Mouse (Mus musculus) cerebellum, adult 9-11 months (tissue): ENCODE measurements around the gene Pwwp2b.
A peak's percentile ranks its signal among the peaks of the same experiment; 100 is the strongest.

Experiments used
- DNase-seq: peaks from one replicate; pipeline ENCODE4 v3.0.0; 2022

Gene Pwwp2b

GRCm38 (mm10) chr7:139247881-139248614 is at the start of gene Pwwp2b:
Gene Pwwp2b (plus strand): TSS chr7:139248482.
- peak; percentile 78 for DNase-seq

DNA sequence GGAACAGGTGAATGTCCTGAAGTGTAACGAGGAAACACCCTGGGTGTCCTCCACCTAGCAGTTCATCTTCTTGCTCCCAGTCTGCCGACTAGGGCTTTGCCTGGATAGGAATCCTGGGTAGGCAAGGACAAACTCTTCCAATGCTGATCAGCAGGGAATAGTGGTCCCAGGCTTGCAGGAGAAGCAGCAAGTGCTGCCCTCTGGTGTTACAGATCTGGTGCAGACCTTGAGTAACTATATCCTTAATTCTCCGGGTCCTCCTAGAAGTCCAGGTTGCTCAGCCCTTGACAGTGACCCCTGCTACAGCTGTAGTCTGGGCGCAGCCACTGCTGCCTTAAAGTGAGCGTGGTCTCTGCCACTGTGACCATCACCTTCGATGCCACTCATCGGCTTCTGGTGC is 48.2 kb upstream of the Pwwp2b start:
- peak; percentile 65 for DNase-seq

GRCm38 (mm10) chr7:139201209-139201608 is 47.1 kb upstream of the Pwwp2b start:
- no peak for DNase-seq

GRCm38 (mm10) chr7:139208023-139208772 is 40.1 kb upstream of the Pwwp2b start:
- DNase-seq = peak; percentile 44

GRCm38 (mm10) chr7:139208773-139209095 is 39.5 kb upstream of the Pwwp2b start:
- no peak for DNase-seq

DNA sequence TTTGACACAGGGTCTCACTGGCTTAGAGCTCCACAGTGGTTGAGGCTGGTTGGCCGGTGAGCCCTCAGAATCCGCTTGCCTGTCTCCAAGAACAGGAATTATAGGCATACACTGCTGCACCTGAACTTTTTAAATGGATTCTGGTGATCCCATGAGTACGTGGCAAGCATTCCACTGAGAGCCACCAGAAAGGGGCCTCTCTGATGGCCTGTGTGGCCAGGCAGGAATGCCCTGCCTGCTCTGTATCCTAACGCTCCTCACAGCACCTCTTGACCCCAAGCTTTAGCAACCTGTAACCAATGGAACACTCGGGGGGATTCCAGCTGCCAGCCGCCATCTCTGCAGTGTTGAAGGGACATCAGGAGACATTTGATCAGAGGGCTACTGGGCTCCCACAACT is 36.5 kb upstream of the Pwwp2b start:
- peak; percentile 41 for DNase-seq

DNA sequence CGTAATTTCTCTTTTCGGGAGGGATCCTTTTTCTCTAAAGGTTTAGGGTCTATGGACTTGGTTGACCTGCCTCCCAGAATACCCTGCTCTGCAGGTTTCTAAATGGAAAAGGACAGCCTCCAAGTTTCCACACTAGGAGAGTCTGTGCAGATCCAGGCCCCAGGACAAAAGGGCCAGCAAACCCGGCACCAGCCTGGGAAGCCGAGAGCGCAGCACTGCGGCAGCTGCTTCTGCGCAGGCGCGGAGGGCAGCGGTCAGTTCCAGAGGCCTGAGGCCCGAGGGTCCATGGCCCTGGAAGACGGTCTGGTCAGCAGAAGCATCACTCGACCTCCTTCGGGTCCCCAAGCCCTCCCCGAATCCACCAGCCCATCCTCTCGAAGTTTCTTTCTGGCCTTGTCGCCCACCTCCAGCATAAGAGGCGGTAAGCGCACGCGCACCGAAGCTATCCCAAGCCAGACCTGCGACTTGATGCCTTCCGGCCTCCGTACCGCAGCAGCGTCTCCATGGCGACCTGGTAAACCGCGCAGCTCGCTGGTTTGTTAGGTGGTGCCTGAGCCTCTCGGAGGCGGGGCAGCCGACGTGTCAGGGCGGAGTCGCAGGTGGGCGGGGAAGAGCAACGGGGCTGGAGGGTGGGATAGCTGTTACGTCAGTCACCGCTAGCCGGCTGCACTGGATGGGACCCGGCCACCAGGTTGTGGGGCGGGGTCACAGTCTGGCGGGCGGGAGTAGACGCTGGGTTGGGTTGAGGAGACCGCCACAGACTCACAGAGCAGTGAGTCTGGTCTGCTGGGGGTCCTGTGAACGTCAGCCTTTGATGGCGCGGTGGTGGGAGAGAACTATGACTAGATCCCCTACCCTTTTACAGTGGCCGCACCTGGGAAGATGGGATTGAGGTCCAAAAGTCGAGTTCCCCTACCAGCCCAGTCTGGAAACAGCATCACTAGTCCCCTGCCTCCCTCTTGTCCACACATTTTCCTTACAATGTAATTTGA is 35.2 kb upstream of the Pwwp2b start, which contains the start of the genes Lrrc27 and Stk32c:
Gene Lrrc27, plus strand, starts transcription at position 235 of the 992 bp plus-strand sequence.
Gene Stk32c, minus strand, starts transcription at position 554 of the 992 bp plus-strand sequence.
- peak; percentile 99 for DNase-seq

DNA sequence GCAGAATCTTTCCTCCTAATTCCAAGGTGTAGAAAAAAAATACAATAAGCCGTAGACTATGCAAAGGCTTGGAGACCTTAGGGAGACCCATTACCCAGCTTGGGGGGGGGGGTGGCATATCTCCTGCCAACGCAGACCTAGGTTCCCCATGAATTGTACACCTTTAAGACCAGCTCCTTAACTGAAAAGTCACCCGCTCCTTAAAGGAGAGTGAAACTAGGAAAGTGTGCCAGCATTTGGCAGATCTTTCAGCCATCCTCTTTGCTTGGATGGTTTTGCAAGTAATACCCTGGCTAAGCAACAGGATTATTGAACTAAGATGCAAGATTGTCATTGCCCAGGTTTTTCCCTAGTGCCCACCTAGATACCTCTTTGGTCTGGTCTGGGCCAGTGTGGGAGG is 34.5 kb upstream of the Pwwp2b start:
- peak; percentile 52 for DNase-seq

DNA sequence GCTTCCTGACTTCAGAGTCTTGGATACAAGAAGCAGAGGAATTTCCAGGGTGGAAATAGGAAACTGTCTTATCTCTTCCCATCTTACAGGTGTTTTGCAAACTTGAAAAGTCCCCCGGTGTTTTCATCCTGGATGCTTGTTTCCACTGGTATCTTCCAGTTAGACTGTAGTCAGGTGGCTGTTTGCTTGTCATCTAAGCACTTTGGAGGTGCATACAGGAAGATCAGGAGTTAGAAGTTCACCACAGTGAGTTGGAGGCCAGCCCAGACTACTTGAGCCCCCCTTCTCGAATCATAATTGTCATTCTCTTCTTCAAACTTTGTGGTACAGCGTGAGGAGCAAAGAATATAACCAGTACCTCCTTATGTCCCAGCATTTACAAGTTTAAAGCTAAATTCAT is 34.1 kb upstream of the Pwwp2b start:
- DNase-seq = peak; percentile 43

DNA sequence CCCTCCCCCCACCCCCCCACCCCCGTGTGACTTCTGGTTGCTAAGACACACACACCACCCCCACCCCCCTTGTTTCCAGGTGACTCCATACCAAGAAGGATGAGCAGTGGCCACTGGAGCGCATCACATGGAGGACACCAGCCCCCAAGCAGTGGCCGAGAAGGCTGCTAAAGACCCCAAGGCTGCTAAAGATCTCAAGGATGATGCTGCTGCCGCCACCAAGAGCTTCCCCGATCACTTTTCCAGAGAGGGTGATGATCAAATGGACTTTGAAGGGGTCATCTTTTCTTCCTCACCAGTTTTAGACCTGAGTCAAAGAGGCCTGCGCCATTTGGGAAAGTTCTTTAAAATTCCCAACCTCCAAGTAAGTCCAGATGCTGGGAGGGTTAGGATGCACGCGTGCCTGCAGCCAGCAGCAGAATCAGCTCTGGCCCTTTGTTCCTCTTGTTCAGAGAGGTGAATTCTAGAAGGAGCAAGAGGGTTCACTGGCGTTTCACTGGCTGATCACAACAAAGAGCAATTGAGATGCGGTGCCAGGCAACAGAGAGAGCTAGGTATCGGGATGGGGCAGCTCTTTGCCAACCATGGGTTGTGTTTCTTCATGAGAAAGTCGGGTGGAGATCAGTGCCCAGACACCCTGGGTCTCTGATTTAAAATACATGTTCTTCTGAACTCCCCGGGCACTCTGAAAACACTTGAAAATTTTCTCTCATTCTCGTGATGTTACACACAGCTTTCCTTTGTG is 33.5 kb upstream of the Pwwp2b start:
- no peak for DNase-seq

DNA sequence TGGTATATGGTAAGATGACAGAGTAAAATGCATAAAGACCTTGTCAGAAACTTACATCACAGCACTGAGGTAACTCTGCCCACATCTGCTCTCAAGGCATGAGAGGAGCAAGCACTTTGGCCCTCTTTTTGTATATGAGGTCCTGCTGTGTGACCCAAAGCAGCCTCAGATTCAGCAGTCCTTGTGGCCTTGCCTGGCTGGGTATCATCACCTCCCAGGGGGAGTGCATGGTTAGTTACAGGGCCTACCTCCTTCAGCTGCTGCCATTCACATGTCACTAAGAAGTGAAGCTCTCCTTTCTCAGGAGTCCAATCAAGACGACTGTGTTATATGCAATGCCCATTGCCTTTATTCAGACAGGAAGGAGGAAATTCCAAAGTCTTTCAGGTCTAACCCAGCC is 32.8 kb upstream of the Pwwp2b start:
- DNase-seq = no peak

DNA sequence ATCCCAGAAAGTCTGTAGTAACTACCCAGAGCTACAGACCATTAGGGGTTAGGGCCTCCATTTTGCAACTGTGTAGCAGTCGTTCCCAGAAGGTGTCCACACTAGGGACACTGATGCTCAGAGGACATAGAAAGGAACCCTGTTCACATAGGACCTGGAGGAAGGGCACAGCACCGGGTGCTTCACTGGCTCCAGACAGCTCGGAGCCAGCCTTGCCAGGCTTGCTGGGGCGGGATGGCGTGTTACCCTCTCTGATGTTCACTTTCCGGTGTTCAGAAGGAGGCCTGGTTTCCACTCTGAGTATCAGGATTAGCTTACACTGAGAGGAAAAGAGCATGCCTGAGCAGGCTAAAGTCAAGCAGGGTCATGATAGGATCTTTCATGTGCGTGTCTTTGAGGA is 32.3 kb upstream of the Pwwp2b start:
- DNase-seq = no peak

- no peak for DNase-seq
These were observed 31.8 kb upstream of the Pwwp2b start for GRCm38 (mm10) chr7:139216464-139216863.

GRCm38 (mm10) chr7:139217046-139217445 is 31.2 kb upstream of the Pwwp2b start:
- DNase-seq = no peak

GRCm38 (mm10) chr7:139218641-139219415 is 29.5 kb upstream of the Pwwp2b start:
- peak; percentile 45 for DNase-seq

DNA sequence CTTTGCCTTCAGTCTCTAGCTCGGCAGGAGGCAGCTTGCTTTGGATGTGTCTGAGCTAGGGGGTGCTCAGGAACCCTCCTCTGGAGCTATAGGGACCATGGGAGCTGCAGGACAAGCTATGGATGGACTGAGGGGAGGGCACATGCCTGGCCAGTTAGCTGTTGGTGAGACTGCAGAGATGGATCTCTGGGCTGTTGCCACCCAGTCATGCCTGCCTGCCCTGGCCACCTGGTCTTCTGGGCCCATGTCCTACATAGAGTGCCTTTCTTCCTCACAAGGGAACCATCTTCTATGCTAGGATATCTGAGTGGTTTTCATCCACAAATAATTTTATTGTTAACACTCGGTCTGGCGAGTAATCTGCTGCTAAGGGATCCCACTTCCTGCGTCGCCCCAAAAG is 28.8 kb upstream of the Pwwp2b start:
- DNase-seq = no peak

DNA sequence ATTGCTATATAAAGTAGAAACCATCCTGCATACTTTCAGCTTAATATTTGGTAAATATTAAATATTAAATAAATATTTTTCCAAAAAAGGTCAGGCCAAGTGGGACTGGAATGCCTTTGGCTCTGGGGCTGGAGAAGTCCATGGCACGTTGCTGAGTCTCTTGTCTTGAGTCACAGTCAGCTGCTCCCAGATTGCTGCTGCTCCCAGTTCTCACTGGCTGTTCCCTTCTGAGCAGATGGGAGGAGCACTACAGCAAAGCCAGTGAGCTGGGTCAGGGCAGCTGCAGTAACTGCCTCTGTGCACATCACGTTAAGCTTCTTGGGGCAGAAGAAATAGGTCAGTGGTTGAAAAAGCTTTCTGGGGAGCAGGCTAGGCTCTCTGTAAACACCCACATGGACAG is 28.0 kb upstream of the Pwwp2b start:
- no peak for DNase-seq

- DNase-seq = no peak
These were observed 27.2 kb upstream of the Pwwp2b start for GRCm38 (mm10) chr7:139221072-139221471.

DNA sequence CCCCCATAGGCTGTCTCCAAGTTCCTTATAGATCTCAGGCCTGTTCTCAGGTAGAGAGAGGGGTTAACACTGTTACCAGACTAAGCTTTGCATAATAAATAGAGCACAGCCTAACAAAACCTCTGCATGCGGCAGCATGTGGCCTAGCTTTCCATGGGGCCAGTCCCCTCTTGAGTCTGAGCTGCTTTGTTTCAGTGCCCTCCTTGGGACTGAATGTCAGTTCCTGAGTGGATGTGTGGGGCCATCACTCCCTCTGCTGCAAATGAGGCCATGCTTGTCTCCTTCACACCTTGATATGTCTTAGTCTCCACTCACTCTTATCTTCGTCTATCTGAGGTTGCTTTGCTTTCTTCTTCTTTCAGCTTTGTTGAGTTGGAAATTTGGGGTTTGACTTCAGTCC is 26.4 kb upstream of the Pwwp2b start:
- DNase-seq = no peak

DNA sequence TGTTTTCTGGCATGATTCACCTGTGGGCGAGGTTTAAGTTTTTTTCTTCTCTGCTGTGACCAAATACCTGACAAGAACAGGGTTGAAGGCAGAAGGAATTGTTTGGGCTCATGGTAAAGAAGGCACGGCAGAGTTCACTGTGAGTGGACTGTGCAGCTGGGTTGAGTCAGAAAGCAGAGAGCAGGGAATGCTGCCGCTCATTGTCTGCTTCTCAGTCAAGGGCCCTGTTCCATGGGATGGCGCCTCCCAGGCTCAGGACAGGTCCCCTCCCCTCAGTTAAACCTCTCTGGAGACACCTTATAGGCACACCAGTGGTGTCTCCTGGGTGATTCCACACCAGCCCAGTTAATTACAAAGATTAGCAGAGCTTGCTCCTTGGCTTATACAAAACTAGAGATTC is 25.9 kb upstream of the Pwwp2b start:
- no peak for DNase-seq

DNA sequence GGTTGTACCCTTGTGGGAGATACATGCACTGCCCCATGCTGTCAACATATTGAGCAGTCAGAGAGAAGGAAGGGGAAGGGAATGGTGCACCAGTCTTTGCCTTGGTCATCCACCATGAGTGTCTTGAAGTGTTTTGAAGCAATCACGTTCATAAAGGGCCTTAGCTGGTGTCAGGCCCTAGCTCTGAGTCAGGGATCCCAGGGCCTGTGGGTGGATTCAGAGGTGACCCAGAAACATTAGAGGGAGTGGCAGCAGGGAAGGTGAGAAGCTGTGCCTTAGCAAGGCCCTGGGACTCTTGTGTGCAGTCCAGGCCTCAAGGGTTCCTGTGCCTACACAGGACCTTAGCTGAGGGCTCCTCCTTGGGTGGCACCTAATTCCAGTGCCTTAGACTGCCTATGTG is 24.2 kb upstream of the Pwwp2b start:
- no peak for DNase-seq

DNA sequence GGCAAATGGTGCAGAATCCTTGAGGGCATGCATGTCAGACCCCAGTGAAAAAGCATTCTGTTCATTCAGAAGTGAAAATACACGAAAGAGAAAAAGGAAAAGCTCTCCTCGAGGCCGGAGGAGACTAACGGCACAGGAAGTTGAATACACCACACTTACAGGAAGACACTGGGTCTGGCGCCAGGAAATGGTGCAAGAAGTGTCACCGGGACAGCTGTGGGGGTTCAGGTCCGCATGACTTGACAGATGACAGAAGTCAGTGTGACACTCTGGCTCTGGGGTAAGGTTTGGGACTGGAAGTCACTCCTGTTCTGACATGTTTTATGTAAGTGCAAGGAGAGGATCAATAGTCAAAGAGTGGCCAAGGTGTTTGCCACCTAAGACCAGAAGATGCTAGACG is 23.6 kb upstream of the Pwwp2b start:
- DNase-seq = no peak
